Mouse (Mus musculus) heart, adult 2 months (tissue): ENCODE measurements around the gene Relt.

Experiments used
- CTCF ChIP-seq: fragments of 200-600 bp; IDR thresholded peaks from 2 replicates; pipeline ENCODE4 v1.8.1; 2022; ENCODE audit warnings: antibody characterized with exemption, mild to moderate bottlenecking, moderate library complexity
- EP300 ChIP-seq: fragments of 200-500 bp; IDR thresholded peaks from 2 replicates; pipeline ENCODE4 v1.6.1; 2011; ENCODE audit warnings: low read depth, low read length, control low read depth; ENCODE audit not compliant: insufficient read depth

- TF ChIP-seq CTCF (no peak), EP300 (no peak)
These were observed 34.7 kb downstream of the Relt start for GRCm38 (mm10) chr7:100828549-100828948.
